Mouse (Mus musculus): ENCODE measurements around the gene Tmem208. TPM values are rescaled to one million over a fixed set of nuclear protein-coding genes. Genes with fewer than 3 reads are reported as not detected.
A peak's percentile ranks its signal among the peaks of the same experiment; 100 is the strongest.

Tmem208 gene
- polyA plus RNA-seq, 1 experiment: 67.8 TPM

- H3K36me3 ChIP-seq (ENCODE audit: control insufficient read depth, insufficient read depth, low read length): peaks cover 2% of the 10 kb centered on the region
- H3K27me3 ChIP-seq (ENCODE audit: control insufficient read depth, insufficient read depth, low read length): no peaks in the 10 kb centered on the region
- no peak for DNase-seq (ENCODE audit: low read depth in 1 of 2, low spot score in 2 of 2)
- TF ChIP-seq CTCF (IDR thresholded peaks at IDR 0.05; ENCODE audit: extremely low read depth, insufficient read depth, insufficient read length, insufficient replicate concordance) (no peak), POLR2A (IDR thresholded peaks at IDR 0.05; ENCODE audit: low read depth, low read length) (no peak)
- 83% methylated on average over 4 of the region's 4 CpGs for WGBS
- no peak overlapping the region for H3K4me3 ChIP-seq (ENCODE audit: extremely low read depth, insufficient read depth, insufficient read length)
- H3K4me1 ChIP-seq (ENCODE audit: control insufficient read depth, insufficient read depth, insufficient read length): peaks cover 9% of the 10 kb centered on the region; the same call in 1 of the 2 replicates
- no peak overlapping the region for H3K27ac ChIP-seq (ENCODE audit: insufficient read depth, low read length)
These were observed 3.0 kb upstream of the Tmem208 start for GRCm38 (mm10) chr8:105323183-105323582.

GRCm38 (mm10) chr8:105325641-105326093 lies 487 bp upstream of the Tmem208 start:
- Histone ChIP-seq H3K36me3 (ENCODE audit: control insufficient read depth, insufficient read depth, low read length) (peaks cover 22% of the 10 kb centered on the region), H3K4me1 (ENCODE audit: control insufficient read depth, insufficient read depth, insufficient read length) (peaks cover 9% of the 10 kb centered on the region; the same call in 1 of the 2 replicates), H3K4me3 (ENCODE audit: extremely low read depth, insufficient read depth, insufficient read length) (peak overlapping the region; percentile 66), H3K27ac (ENCODE audit: insufficient read depth, low read length) (peak overlapping the region; percentile 42), H3K27me3 (ENCODE audit: control insufficient read depth, insufficient read depth, low read length) (no peaks in the 10 kb centered on the region)
- WGBS: under 1% methylated on average over 12 of the region's 12 CpGs
- TF ChIP-seq CTCF (IDR thresholded peaks at IDR 0.05; ENCODE audit: extremely low read depth, insufficient read depth, insufficient read length, insufficient replicate concordance): no peak
- no peak for TF ChIP-seq POLR2A (IDR thresholded peaks at IDR 0.05; ENCODE audit: low read depth, low read length)
- DNase-seq (ENCODE audit: low read depth in 1 of 2, low spot score in 2 of 2): no peak

GRCm38 (mm10) chr8:105326968-105327367 lies 814 bp downstream of the Tmem208 start:
- peaks cover 9% of the 10 kb centered on the region; the same call in 1 of the 2 replicates for H3K4me1 ChIP-seq (ENCODE audit: control insufficient read depth, insufficient read depth, insufficient read length)
- peak overlapping the region; percentile 5; the same call in 1 of the 2 replicates for H3K27ac ChIP-seq (ENCODE audit: insufficient read depth, low read length)
- TF ChIP-seq CTCF (IDR thresholded peaks at IDR 0.05; ENCODE audit: extremely low read depth, insufficient read depth, insufficient read length, insufficient replicate concordance) (no peak), POLR2A (IDR thresholded peaks at IDR 0.05; ENCODE audit: low read depth, low read length) (no peak)
- H3K36me3 ChIP-seq (ENCODE audit: control insufficient read depth, insufficient read depth, low read length): peaks cover 31% of the 10 kb centered on the region
- DNase-seq (ENCODE audit: low read depth in 1 of 2, low spot score in 2 of 2): no peak
- no peaks in the 10 kb centered on the region for H3K27me3 ChIP-seq (ENCODE audit: control insufficient read depth, insufficient read depth, low read length)
- WGBS: 39% methylated on average over 6 of the region's 6 CpGs
- H3K4me3 ChIP-seq (ENCODE audit: extremely low read depth, insufficient read depth, insufficient read length): peak overlapping the region; percentile 74

GRCm38 (mm10) chr8:105330325-105330724 lies 4.2 kb downstream of the Tmem208 start:
- TF ChIP-seq POLR2A (IDR thresholded peaks at IDR 0.05; ENCODE audit: low read depth, low read length) (no peak), CTCF (IDR thresholded peaks at IDR 0.05; ENCODE audit: extremely low read depth, insufficient read depth, insufficient read length, insufficient replicate concordance) (no peak)
- Histone ChIP-seq H3K36me3 (ENCODE audit: control insufficient read depth, insufficient read depth, low read length) (peaks cover 47% of the 10 kb centered on the region), H3K27me3 (ENCODE audit: control insufficient read depth, insufficient read depth, low read length) (no peaks in the 10 kb centered on the region), H3K4me3 (ENCODE audit: extremely low read depth, insufficient read depth, insufficient read length) (no peak overlapping the region), H3K4me1 (ENCODE audit: control insufficient read depth, insufficient read depth, insufficient read length) (peaks cover 8% of the 10 kb centered on the region; the same call in 1 of the 2 replicates), H3K27ac (ENCODE audit: insufficient read depth, low read length) (no peak overlapping the region)
- 98% methylated on average over 12 of the region's 12 CpGs for WGBS
- DNase-seq (ENCODE audit: low read depth in 1 of 2, low spot score in 2 of 2): no peak

GRCm38 (mm10) chr8:105331469-105331868 lies 5.3 kb downstream of the Tmem208 start:
- no peaks in the 10 kb centered on the region for H3K27me3 ChIP-seq (ENCODE audit: control insufficient read depth, insufficient read depth, low read length)
- H3K36me3 ChIP-seq (ENCODE audit: control insufficient read depth, insufficient read depth, low read length): peaks cover 59% of the 10 kb centered on the region
- no peak for TF ChIP-seq POLR2A (IDR thresholded peaks at IDR 0.05; ENCODE audit: low read depth, low read length)
- TF ChIP-seq CTCF (IDR thresholded peaks at IDR 0.05; ENCODE audit: extremely low read depth, insufficient read depth, insufficient read length, insufficient replicate concordance): no peak
- H3K4me1 ChIP-seq (ENCODE audit: control insufficient read depth, insufficient read depth, insufficient read length): peaks cover 4% of the 10 kb centered on the region; the same call in 1 of the 2 replicates
- no peak overlapping the region for H3K27ac ChIP-seq (ENCODE audit: insufficient read depth, low read length)
- no peak for DNase-seq (ENCODE audit: low read depth in 1 of 2, low spot score in 2 of 2)
- no peak overlapping the region for H3K4me3 ChIP-seq (ENCODE audit: extremely low read depth, insufficient read depth, insufficient read length)
- 94% methylated on average over 22 of the region's 22 CpGs for WGBS

GRCm38 (mm10) chr8:105331931-105332330 lies 5.8 kb downstream of the Tmem208 start:
- peaks cover 2% of the 10 kb centered on the region; the same call in 1 of the 2 replicates for H3K4me1 ChIP-seq (ENCODE audit: control insufficient read depth, insufficient read depth, insufficient read length)
- no peaks in the 10 kb centered on the region for H3K27me3 ChIP-seq (ENCODE audit: control insufficient read depth, insufficient read depth, low read length)
- 95% methylated on average over 9 of the region's 9 CpGs for WGBS
- H3K4me3 ChIP-seq (ENCODE audit: extremely low read depth, insufficient read depth, insufficient read length): no peak overlapping the region
- H3K27ac ChIP-seq (ENCODE audit: insufficient read depth, low read length): no peak overlapping the region
- DNase-seq (ENCODE audit: low read depth in 1 of 2, low spot score in 2 of 2): no peak
- no peak for TF ChIP-seq CTCF (IDR thresholded peaks at IDR 0.05; ENCODE audit: extremely low read depth, insufficient read depth, insufficient read length, insufficient replicate concordance)
- TF ChIP-seq POLR2A (IDR thresholded peaks at IDR 0.05; ENCODE audit: low read depth, low read length): no peak
- peaks cover 64% of the 10 kb centered on the region for H3K36me3 ChIP-seq (ENCODE audit: control insufficient read depth, insufficient read depth, low read length)

GRCm38 (mm10) chr8:105332523-105332922 lies 6.4 kb downstream of the Tmem208 start:
- no peak for DNase-seq (ENCODE audit: low read depth in 1 of 2, low spot score in 2 of 2)
- Histone ChIP-seq H3K27ac (ENCODE audit: insufficient read depth, low read length) (no peak overlapping the region), H3K27me3 (ENCODE audit: control insufficient read depth, insufficient read depth, low read length) (no peaks in the 10 kb centered on the region), H3K4me1 (ENCODE audit: control insufficient read depth, insufficient read depth, insufficient read length) (no peaks in the 10 kb centered on the region), H3K4me3 (ENCODE audit: extremely low read depth, insufficient read depth, insufficient read length) (no peak overlapping the region), H3K36me3 (ENCODE audit: control insufficient read depth, insufficient read depth, low read length) (peaks cover 69% of the 10 kb centered on the region)
- TF ChIP-seq CTCF (IDR thresholded peaks at IDR 0.05; ENCODE audit: extremely low read depth, insufficient read depth, insufficient read length, insufficient replicate concordance) (no peak), POLR2A (IDR thresholded peaks at IDR 0.05; ENCODE audit: low read depth, low read length) (no peak)
- 75% methylated on average over 2 of the region's 2 CpGs for WGBS
